Mouse (Mus musculus) Patski (cell line): Measurements from ENCODE around the gene Thumpd2. TPM values are rescaled to one million over a fixed set of nuclear protein-coding genes. Genes with fewer than 3 reads are reported as not detected.
A peak's percentile ranks its signal among the peaks of the same experiment; 100 is the strongest.

Source experiments
- ATAC-seq: fragments of 100-300 bp; one replicate; pipeline ENCODE4 v1.8.0; 2021
- CTCF ChIA-PET: fragments of 350-600 bp; sonication (Branson Sonifier 250); formaldehyde crosslinking; loops from one replicate; lab custom pipeline; 2022; ENCODE audit warnings: inconsistent platforms; lab: Charles Lee
- POLR2A ChIA-PET: fragments of 350-600 bp; sonication (Branson Sonifier 250); formaldehyde crosslinking; loops from one replicate; lab custom pipeline; 2022; ENCODE audit warnings: antibody characterized with exemption, inconsistent platforms; lab: Charles Lee
- DNase-seq: peaks from one replicate; pipeline ENCODE4 v3.0.0-alpha.2; 2011; ENCODE audit warnings: low read depth, low spot score
- H3K27me3 ChIP-seq: fragments of 371-371 bp; one replicate; pipeline ENCODE4 v1.5.1; 2021
- CTCF ChIP-seq: fragments of 100-300 bp; IDR thresholded peaks from one replicate; pipeline ENCODE4 v1.5.1; 2021
- in situ Hi-C: fragments of 300-500 bp; cut with MboI; formaldehyde crosslinking; loops from 3 replicates; pipeline ENCODE4 v1.11.1; 2018; ENCODE audit warnings: low pct_unique_long_range_greater_than_20kb, mixed read lengths
- polyA plus RNA-seq: library from polyadenylated mRNA; unstranded; gene quantifications from one replicate; pipeline ENCODE4 v1.2.3, GENCODE M21; 2021

The Thumpd2 gene
- polyA plus RNA-seq, result 8.5 TPM

DNA sequence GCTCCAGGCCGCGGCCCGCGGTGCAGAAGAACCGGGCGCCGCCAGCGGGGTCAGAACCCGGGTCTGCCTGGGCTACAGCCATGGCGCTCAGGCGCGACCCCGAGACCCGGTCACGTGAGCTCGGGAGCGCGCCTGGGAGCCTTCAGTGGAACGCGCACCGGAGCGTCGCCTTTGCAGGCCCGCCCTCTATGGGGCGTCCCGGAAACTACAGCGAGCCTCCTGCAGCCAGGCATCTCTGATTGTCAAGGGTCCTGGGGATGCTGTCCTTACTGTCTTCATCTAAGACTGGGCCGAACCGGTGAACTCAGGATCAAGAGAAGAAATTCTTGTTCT lies at the start of gene Thumpd2:
Gene Thumpd2 (minus strand): TSS at position 104 of the 333 bp plus-strand sequence.
- in situ Hi-C loops, result no loop called here
- POLR2A ChIA-PET, result no interaction called here
- H3K27me3 ChIP-seq, result no peaks in the 10 kb centered on the region
- ATAC-seq (peak; percentile 80), DNase-seq (no peak)
- CTCF ChIA-PET, result interaction anchor here (1.2 to 2.1 kb wide), 5 partner anchors 13 to 43 kb away, joined by 3 to 5 read pairs (median 4); no protein-coding TSS in a partner anchor
- peak; percentile 100 for TF ChIP-seq CTCF

DNA sequence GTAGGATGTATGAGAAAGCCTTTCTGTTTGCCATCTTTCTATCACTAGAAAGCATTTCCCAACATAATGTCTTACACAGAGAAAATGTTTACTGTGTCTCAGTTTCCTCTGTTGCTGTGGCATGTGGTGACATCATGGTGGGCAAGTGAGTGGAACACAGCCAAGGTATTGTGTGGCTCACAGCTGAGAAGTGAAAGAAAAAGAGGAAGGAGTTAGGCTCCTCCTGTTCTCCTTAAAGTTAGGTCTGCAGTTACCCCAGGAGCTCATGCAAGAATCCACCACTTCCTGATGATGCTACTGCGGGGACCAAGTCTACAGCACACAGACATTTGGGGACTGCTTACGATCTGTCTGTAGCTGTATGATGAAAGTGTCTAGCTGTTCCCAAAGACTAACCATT lies 39.4 kb upstream of the Thumpd2 start:
- in situ Hi-C loops, result no loop called here
- ChIA-PET POLR2A (no interaction called here), CTCF (interaction anchor here (1.2 kb wide), 1 partner anchor 15 kb away, joined by 3 read pairs; no protein-coding TSS in a partner anchor)
- no peak for TF ChIP-seq CTCF
- no peak for DNase-seq
- no peak for ATAC-seq
- peaks cover 33% of the 10 kb centered on the region for H3K27me3 ChIP-seq

DNA sequence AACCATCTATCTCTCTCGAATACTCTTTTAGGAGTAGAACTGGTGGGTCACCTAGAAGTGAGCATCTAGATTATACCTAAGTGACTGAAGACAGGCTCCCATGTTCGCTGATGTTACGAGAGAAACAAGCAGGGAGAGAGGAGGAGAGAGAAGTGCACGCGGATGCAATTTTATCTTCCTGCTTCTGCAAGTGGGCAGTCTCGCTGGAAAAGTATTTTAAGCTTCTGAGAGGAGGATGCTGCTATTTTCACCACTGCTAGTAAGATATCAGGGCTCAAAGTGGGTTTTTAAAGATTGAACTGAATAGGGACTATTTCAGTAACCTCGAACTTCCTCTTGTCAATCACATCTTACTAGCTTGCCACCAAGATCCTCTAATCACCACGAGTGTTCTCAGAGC lies 38.0 kb upstream of the Thumpd2 start:
- no peak for ATAC-seq
- POLR2A ChIA-PET, result no interaction called here
- no peak for TF ChIP-seq CTCF
- peaks cover 37% of the 10 kb centered on the region for H3K27me3 ChIP-seq
- CTCF ChIA-PET, result interaction anchor here (1.0 kb wide), 1 partner anchor 17 kb away, joined by 3 read pairs; no protein-coding TSS in a partner anchor
- in situ Hi-C loops, result no loop called here
- no peak for DNase-seq

DNA sequence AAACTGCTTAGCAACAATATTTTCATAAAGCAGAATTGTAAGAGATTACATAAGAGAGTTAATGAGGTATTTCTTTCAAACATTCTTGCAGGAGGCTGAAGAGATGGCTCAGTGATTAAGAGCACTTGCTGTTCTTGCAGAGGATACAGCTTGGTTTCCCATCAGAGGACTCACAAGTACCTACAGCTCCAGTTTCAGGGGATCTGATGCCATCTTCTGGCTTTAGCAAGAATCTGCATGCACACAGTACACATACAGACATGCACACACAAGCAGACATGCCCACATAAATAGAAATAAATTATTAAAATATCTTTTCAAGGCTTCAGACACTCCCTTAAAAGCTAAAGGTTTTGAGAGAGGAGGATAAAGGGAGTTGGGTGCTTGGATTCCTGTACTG lies 33.6 kb upstream of the Thumpd2 start:
- CTCF ChIA-PET, result interaction anchor here (1.5 kb wide), 1 partner anchor 34 kb away, joined by 4 read pairs; the partner anchor contains the start of gene Thumpd2
- H3K27me3 ChIP-seq, result peaks cover 62% of the 10 kb centered on the region
- POLR2A ChIA-PET, result no interaction called here
- DNase-seq, result no peak
- in situ Hi-C loops, result no loop called here
- ATAC-seq, result peak; percentile 26
- peak; percentile 49 for TF ChIP-seq CTCF

DNA sequence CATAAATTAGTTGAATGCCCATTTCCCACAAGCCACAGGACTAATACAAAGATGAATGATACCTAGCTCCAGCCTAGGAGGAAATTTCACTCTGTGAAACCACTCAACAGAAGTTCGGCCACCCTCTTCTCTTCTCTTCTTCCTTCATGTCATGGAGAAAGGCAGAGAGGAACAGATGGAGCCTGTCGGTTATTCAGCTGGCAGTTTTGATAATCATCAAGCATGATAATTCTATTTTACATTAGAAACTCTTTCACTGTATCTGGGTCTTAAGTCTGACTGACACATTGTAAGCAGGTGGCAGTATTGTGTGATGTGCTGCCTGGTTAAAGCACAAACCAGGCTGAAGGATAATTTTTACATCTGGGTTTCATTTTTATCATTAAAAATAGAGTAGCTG lies 31.6 kb upstream of the Thumpd2 start:
- TF ChIP-seq CTCF, result no peak
- no peak for DNase-seq
- ChIA-PET CTCF (no interaction called here), POLR2A (no interaction called here)
- in situ Hi-C loops, result no loop called here
- peaks cover 46% of the 10 kb centered on the region for H3K27me3 ChIP-seq
- no peak for ATAC-seq

DNA sequence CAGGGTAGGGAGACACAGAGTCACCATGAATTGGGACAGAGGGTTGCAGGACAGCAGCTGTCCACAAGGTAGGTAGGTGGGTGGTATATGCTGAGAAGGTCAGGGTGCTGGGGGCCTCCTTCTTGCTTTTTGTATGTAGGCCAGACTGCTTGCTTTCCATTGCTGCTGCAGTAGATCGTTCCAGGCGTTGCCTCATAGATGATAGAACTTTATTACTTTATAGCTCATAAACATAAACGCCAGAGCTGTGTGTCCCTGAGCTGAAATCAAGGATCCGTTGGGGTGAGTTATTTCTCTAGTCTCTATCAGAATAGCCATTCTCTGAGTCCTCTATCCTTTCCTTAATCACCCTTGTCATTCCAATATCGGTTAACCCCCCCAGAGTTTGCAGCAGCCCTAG lies 27.9 kb upstream of the Thumpd2 start:
- POLR2A ChIA-PET, result no interaction called here
- in situ Hi-C loops, result no loop called here
- no peak for TF ChIP-seq CTCF
- ATAC-seq (no peak), DNase-seq (no peak)
- H3K27me3 ChIP-seq, result peaks cover 29% of the 10 kb centered on the region
- CTCF ChIA-PET, result no interaction called here

DNA sequence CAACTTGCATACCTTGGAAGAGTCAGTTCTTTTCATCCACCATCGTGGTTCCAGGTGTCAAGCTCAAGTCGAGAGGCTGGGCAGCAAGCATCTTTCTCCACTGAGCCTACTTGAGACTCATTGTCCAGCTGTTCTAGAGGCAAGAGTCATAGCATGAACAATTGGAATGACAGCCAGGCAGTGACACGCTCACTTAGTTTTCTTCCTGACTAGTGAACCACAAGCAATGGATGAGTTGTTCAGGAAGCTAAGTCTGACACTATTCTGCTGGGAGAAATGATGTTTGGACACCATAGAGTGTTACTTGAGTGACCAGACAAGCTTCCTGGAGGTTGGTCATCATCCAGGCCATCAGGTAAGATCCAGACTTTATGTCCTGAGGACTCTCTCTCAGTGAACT lies 24.0 kb upstream of the Thumpd2 start:
- CTCF ChIA-PET, result no interaction called here
- in situ Hi-C loops, result no loop called here
- POLR2A ChIA-PET, result no interaction called here
- no peak for TF ChIP-seq CTCF
- H3K27me3 ChIP-seq, result peaks cover 23% of the 10 kb centered on the region
- no peak for DNase-seq
- no peak for ATAC-seq

DNA sequence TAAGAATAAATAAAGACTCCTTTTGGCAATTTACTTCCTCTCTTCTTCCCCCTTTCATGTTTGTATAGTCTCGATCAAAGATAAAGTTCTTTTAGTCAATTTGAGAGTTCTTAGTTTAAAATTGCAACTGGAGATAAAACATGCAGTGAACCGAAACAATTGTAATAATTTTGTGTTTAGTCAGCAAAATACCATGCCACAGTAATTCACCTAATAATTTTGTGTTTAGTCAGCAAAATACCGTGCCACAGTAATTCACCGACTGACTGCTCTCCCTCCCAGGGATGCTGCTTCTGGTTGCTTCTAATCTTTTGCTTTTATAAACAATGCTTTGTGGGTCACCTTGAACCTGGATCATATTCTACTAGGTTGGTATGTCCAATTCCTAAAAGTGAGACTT lies 22.9 kb upstream of the Thumpd2 start:
- no peak for ATAC-seq
- CTCF ChIA-PET, result no interaction called here
- POLR2A ChIA-PET, result no interaction called here

DNA sequence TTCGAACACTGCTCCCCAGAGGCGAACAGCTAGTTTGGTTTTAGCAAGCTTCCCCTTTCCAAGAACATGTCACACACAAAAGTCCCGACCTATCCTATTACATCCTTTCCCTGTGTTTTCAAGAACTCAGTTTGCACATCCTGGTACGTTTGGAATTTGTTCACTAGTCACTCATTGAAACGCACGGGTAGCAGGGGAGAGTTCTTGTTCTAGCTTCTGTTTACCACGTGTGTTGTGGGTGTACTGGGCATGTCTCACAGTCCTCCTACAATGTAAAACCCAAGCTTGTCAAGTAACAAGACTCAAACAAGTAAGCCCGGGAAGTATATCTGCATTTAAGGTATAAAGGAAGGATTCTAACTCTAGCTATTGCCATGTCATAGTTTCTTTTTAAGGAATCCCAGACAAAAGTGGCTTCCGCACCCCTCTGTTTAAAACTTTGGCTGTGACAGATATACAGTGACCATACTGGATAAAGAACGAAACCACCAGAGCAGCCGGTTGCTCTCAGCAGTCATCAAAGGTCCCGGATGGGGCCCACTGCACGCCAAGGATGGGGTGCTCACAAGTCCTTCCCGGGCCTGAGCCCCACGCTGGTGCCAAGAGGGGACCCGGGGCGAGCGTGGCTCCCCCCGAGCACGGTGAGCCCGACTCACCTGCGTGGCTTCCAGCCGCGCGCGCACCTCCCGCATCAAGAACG lies 453 bp downstream of the Thumpd2 start:
- ChIA-PET CTCF (interaction anchor here (0.8 to 2.1 kb wide), 6 partner anchors 13 to 401 kb away, joined by 3 to 5 read pairs (median 4); no protein-coding TSS in a partner anchor), POLR2A (no interaction called here)
- DNase-seq (no peak), ATAC-seq (peak; percentile 58)
- no peak for TF ChIP-seq CTCF
- no peaks in the 10 kb centered on the region for H3K27me3 ChIP-seq
- in situ Hi-C loops, result no loop called here

More for the DNA sequence above, 22.9 kb upstream of the Thumpd2 start:
- TF ChIP-seq CTCF, result no peak
- no peak for DNase-seq
- peaks cover 31% of the 10 kb centered on the region for H3K27me3 ChIP-seq
- in situ Hi-C loops, result no loop called here

DNA sequence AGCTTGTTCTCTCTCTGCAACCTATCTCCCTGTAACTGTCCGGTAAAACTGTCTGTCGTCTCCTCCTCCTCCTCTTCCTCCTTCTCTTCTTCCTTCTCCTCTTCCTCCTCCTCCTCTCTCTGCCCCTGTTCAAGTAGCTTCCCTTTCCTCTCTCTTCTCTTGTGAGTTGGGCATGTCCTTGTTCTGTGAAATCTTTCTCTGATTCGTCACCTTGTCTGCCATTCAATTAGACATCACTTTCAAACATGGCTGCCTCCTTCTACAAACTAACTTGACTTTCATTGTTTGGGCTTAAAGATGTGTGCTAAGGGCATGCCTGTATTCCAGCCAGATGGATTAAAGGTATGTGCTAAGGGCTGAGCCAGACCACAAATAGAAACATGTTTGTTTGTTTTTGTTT lies 1.5 kb downstream of the Thumpd2 start:
- TF ChIP-seq CTCF, result no peak
- CTCF ChIA-PET, result no interaction called here
- no peaks in the 10 kb centered on the region for H3K27me3 ChIP-seq
- POLR2A ChIA-PET, result no interaction called here
- ATAC-seq, result no peak
- in situ Hi-C loops, result no loop called here
- DNase-seq, result no peak

DNA sequence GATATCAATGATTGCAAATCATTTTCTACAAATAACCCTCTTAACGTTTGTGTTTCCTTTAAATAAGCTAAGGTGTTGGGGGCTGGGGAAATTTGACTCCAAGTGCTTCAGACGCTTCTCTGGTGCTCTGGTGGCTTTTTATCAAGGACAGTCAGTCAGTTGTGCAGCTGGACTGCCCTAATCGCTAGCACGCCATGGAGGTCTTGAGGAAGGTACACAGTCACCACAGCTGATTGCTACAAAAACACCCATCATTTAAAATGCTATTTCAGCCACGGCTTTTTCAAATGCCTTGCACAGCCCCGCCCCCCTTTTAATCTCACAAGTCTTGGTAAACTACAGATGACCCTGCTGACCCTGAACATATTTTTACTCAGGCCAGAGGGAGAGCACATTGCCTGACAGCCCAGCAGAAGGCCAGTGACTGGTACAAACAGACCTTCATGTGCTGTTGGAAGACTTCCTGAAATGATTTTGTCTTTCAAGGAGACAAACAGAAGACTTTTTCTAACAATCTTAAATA lies 2.5 kb downstream of the Thumpd2 start:
- CTCF ChIA-PET, result no interaction called here
- DNase-seq, result no peak
- TF ChIP-seq CTCF, result no peak
- in situ Hi-C loops, result no loop called here
- POLR2A ChIA-PET, result no interaction called here
- no peak for ATAC-seq
- no peaks in the 10 kb centered on the region for H3K27me3 ChIP-seq
